Mouse (Mus musculus) CH12.LX (cell line): ENCODE measurements around the gene Mtcp1. TPM values are rescaled to one million over a fixed set of nuclear protein-coding genes. Genes with fewer than 3 reads are reported as not detected.

Source experiments
- DNase-seq: peaks from one replicate; pipeline ENCODE4 v3.0.0-alpha.2; 2013; ENCODE audit errors: extremely low read depth
- H3K27ac ChIP-seq: 2 replicates; pipeline ENCODE4 v1.5.1; 2012; ENCODE audit warnings: low read depth, mild to moderate bottlenecking, control low read depth, moderate library complexity; ENCODE audit not compliant: insufficient read depth
- H3K27me3 ChIP-seq: replicated peaks from 2 replicates; pipeline ENCODE3; 2012; ENCODE audit warnings: inconsistent platforms
- H3K36me3 ChIP-seq, 2 experiments: replicated peaks in 1 of 2; 2 replicates each; pipeline versions ENCODE3 to v1.6.1; 2012; ENCODE audit warnings: inconsistent platforms in 1 of 2, low read length in 1 of 2, mild to moderate bottlenecking in 1 of 2, mixed read lengths in 1 of 2, moderate library complexity in 1 of 2; ENCODE audit not compliant: control insufficient read depth in 1 of 2, insufficient read depth in 1 of 2
- H3K4me1 ChIP-seq, 2 experiments: 2 replicates each; pipeline ENCODE4 v1.6.1; 2012; ENCODE audit warnings: inconsistent platforms in 1 of 2, moderate library complexity in 1 of 2; ENCODE audit not compliant: insufficient read depth in 2 of 2, control insufficient read depth in 1 of 2
- H3K4me2 ChIP-seq: 2 replicates; pipeline ENCODE4 v1.6.1; 2012; ENCODE audit warnings: low read depth, mild to moderate bottlenecking, control low read depth; ENCODE audit not compliant: poor library complexity, insufficient read depth, severe bottlenecking
- H3K4me3 ChIP-seq, 3 experiments: fragments of 150-350 bp in 1 of 3; sonication (generic) in 1 of 3; replicated peaks in 1 of 3; 2 replicates each; pipeline versions ENCODE3 to v1.5.1; 2011 to 2012; ENCODE audit warnings: low read depth in 2 of 3, low read length in 2 of 3, mild to moderate bottlenecking in 2 of 3, moderate library complexity in 2 of 3, control low read depth in 1 of 3, improper control_type of control experiment in 1 of 3, inconsistent platforms in 1 of 3, mixed read lengths in 1 of 3; ENCODE audit not compliant: poor library complexity in 1 of 3
- H3K79me2 ChIP-seq: replicated peaks from 2 replicates; pipeline ENCODE4 v1.6.1; 2012; ENCODE audit warnings: mild to moderate bottlenecking, moderate library complexity; ENCODE audit not compliant: control insufficient read depth, poor library complexity, insufficient read depth, severe bottlenecking; ENCODE audit errors: extremely low read depth
- H3K9ac ChIP-seq: 2 replicates; pipeline ENCODE4 v1.6.1; 2012; ENCODE audit warnings: low read depth, mild to moderate bottlenecking, control low read depth, moderate library complexity; ENCODE audit not compliant: insufficient read depth
- H3K9me3 ChIP-seq: replicated peaks from 2 replicates; pipeline ENCODE3; 2012; ENCODE audit warnings: low read length, inconsistent platforms, mixed read lengths
- BHLHE40 ChIP-seq: IDR thresholded peaks from 2 replicates; pipeline ENCODE4 v1.6.1; 2011; ENCODE audit warnings: mild to moderate bottlenecking, low read depth, low read length, improper control_type of control experiment
- CHD1 ChIP-seq: IDR thresholded peaks from 2 replicates; pipeline ENCODE4 v1.6.1; 2012; ENCODE audit warnings: low read depth, low read length, improper control_type of control experiment, inconsistent platforms
- ELF1 ChIP-seq: IDR thresholded peaks from 2 replicates; pipeline ENCODE4 v1.6.1; 2014; ENCODE audit warnings: low read depth, mild to moderate bottlenecking, inconsistent platforms, low read length, improper control_type of control experiment
- EP300 ChIP-seq: IDR thresholded peaks from 2 replicates; pipeline ENCODE4 v1.6.1; 2011; ENCODE audit warnings: low read length, improper control_type of control experiment
- ETS1 ChIP-seq: conservative IDR thresholded peaks from 2 replicates; pipeline ENCODE4 v1.6.1; 2012; ENCODE audit warnings: low read depth, mild to moderate bottlenecking, inconsistent platforms, low read length, improper control_type of control experiment, moderate library complexity
- GABPA ChIP-seq: IDR thresholded peaks from 2 replicates; pipeline ENCODE4 v1.6.1; 2012; ENCODE audit warnings: low read depth, low read length, improper control_type of control experiment, inconsistent platforms; ENCODE audit not compliant: insufficient replicate concordance
- HCFC1 ChIP-seq: IDR thresholded peaks from 2 replicates; pipeline ENCODE4 v1.6.1; 2012; ENCODE audit warnings: low read depth, mild to moderate bottlenecking, inconsistent platforms, low read length, improper control_type of control experiment
- IRF4 ChIP-seq: IDR thresholded peaks from 2 replicates; pipeline ENCODE4 v1.6.1; 2014; ENCODE audit warnings: low read depth, mild to moderate bottlenecking, inconsistent platforms, low read length, improper control_type of control experiment
- JUN ChIP-seq: IDR thresholded peaks from 2 replicates; pipeline ENCODE4 v1.6.1; 2011; ENCODE audit warnings: low read depth, mild to moderate bottlenecking, low read length, improper control_type of control experiment, moderate library complexity; ENCODE audit not compliant: insufficient read depth
- JUND ChIP-seq: conservative IDR thresholded peaks from 2 replicates; pipeline ENCODE4 v1.6.1; 2011; ENCODE audit warnings: low read depth, low read length, improper control_type of control experiment
- MAFK ChIP-seq: IDR thresholded peaks from 2 replicates; pipeline ENCODE4 v1.6.1; 2011; ENCODE audit warnings: low read length, improper control_type of control experiment; ENCODE audit not compliant: insufficient replicate concordance
- MEF2A ChIP-seq: IDR thresholded peaks from 2 replicates; pipeline ENCODE4 v1.6.1; 2014; ENCODE audit warnings: low read depth, mild to moderate bottlenecking, inconsistent platforms, low read length, improper control_type of control experiment, borderline replicate concordance
- MXI1 ChIP-seq: IDR thresholded peaks from 2 replicates; pipeline ENCODE4 v1.6.1; 2011; ENCODE audit warnings: mild to moderate bottlenecking, low read depth, low read length, improper control_type of control experiment
- MYC ChIP-seq: IDR thresholded peaks from 2 replicates; pipeline ENCODE4 v1.6.1; 2011; ENCODE audit warnings: low read depth, mild to moderate bottlenecking, improper control_type of control experiment, low read length
- NELFE ChIP-seq: IDR thresholded peaks from 2 replicates; pipeline ENCODE4 v1.6.1; 2011; ENCODE audit warnings: low read depth, low read length, improper control_type of control experiment
- NRF1 ChIP-seq: IDR thresholded peaks from 2 replicates; pipeline ENCODE4 v1.6.1; 2014; ENCODE audit warnings: low read depth, mild to moderate bottlenecking, inconsistent platforms, low read length, improper control_type of control experiment, moderate library complexity
- RAD21 ChIP-seq: IDR thresholded peaks from 2 replicates; pipeline ENCODE4 v1.6.1; 2011; ENCODE audit warnings: low read depth, mild to moderate bottlenecking, low read length, improper control_type of control experiment, moderate library complexity
- RCOR1 ChIP-seq: conservative IDR thresholded peaks from 2 replicates; pipeline ENCODE4 v1.6.1; 2012; ENCODE audit warnings: low read depth, mild to moderate bottlenecking, inconsistent platforms, low read length, improper control_type of control experiment
- SIN3A ChIP-seq: IDR thresholded peaks from 2 replicates; pipeline ENCODE4 v1.6.1; 2012; ENCODE audit warnings: low read length, improper control_type of control experiment, inconsistent platforms
- TBP ChIP-seq: conservative IDR thresholded peaks from 2 replicates; pipeline ENCODE4 v1.6.1; 2011; ENCODE audit warnings: low read depth, low read length, improper control_type of control experiment
- USF1 ChIP-seq: IDR thresholded peaks from 2 replicates; pipeline ENCODE4 v1.6.1; 2014; ENCODE audit warnings: low read depth, mild to moderate bottlenecking, inconsistent platforms, low read length, improper control_type of control experiment
- USF2 ChIP-seq: conservative IDR thresholded peaks from 2 replicates; pipeline ENCODE4 v1.6.1; 2011; ENCODE audit warnings: low read depth, low read length, improper control_type of control experiment
- ZNF384 ChIP-seq: IDR thresholded peaks from 2 replicates; pipeline ENCODE4 v1.6.1; 2012; ENCODE audit warnings: low read depth, low read length, improper control_type of control experiment, inconsistent platforms
- dilution Hi-C: fragments of 300-500 bp; cut with MboI; formaldehyde crosslinking; loops from 2 replicates; pipeline ENCODE4 v1.14.3; 2020; ENCODE audit warnings: low sequenced_read_pairs; ENCODE audit not compliant: extremely low pct_unique_long_range_greater_than_20kb, extremely low pct_ligation_motif_present
- in situ Hi-C: fragments of 300-500 bp; cut with MboI; formaldehyde crosslinking; loops from 3 replicates; pipeline ENCODE4 v1.14.3; 2019; ENCODE audit warnings: low sequenced_read_pairs, low pct_ligation_motif_present, low pct_unique_long_range_greater_than_20kb, mixed read lengths
- polyA plus RNA-seq: library from polyadenylated mRNA; unstranded; fragments of >175 nt; gene quantifications from 2 replicates; pipeline ENCODE4 v1.2.1, GENCODE M21; 2012; ENCODE audit warnings: low read depth; ENCODE audit not compliant: insufficient read length
- total RNA-seq, 2 experiments: library from RNA; depleted of rRNA; stranded (reverse); fragments of 300-350 nt in 1 of 2; fragments of >200 nt in 1 of 2; gene quantifications; 2 replicates each; pipeline ENCODE4 v1.2.3; 2012 to 2014

The Mtcp1 gene
- total and polyA plus RNA-seq, 3 experiments, result 4.5 to 7.3 (median 6.7) TPM

- H3K9me3 ChIP-seq, result no peaks in the 10 kb centered on the region
- H3K27me3 ChIP-seq, result no peaks in the 10 kb centered on the region
- TF ChIP-seq MEF2A (no peak), MXI1 (no peak), IRF4 (no peak), MAFK (no peak), MYC (no peak), USF2 (no peak), ELF1 (no peak), RAD21 (no peak), NELFE (no peak), CHD1 (no peak), JUND (no peak)
- in situ Hi-C loops (no loop called here), dilution Hi-C loops (no loop called here)
- H3K9ac ChIP-seq, result no peak overlapping the region
- H3K4me2 ChIP-seq, result no peak overlapping the region
- H3K4me1 ChIP-seq, result no peaks in the 10 kb centered on the region
- no peaks in the 10 kb centered on the region for H3K79me2 ChIP-seq
- DNase-seq, result no peak
- peaks cover 0 to 9% of the 10 kb centered on the region in 2 experiments for H3K36me3 ChIP-seq
- no peak overlapping the region for H3K4me3 ChIP-seq
- no peak overlapping the region for H3K27ac ChIP-seq
Measured at GRCm38 (mm10) chrX:75403350-75403749, 13.0 kb downstream of the Mtcp1 start.

DNA sequence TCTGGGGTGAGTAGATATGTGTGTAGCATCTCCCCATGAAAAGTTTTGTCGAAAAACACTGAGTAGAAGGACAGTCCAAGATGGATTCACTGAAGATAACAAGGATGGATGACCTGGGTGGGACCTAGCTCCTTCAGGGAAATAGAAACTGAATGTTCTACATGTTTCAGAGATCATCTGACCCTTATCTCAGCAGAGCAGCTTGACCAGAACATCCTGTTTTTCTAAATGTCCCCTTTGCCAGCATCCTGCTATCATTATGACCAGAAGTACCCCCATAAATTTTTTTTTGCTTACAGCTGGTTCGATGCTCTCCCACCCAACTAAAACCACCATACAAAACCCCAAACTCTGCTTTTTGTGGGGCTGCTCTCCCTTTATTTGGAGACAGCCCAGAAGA is 13.7 kb downstream of the Mtcp1 start:
- TF ChIP-seq TBP (no peak), ELF1 (no peak), BHLHE40 (no peak), MYC (no peak), JUN (no peak), CHD1 (no peak), NELFE (no peak), GABPA (no peak), HCFC1 (no peak), ZNF384 (no peak), RCOR1 (no peak), EP300 (no peak), ETS1 (no peak), USF1 (no peak), USF2 (no peak), RAD21 (no peak), SIN3A (no peak), MXI1 (no peak), NRF1 (no peak), MAFK (no peak)
- TF ChIP-seq, all 38 proteins: peak for 0
- Histone ChIP-seq H3K36me3 (peaks cover 0 to 9% of the 10 kb centered on the region in 2 experiments), H3K27ac (no peak overlapping the region), H3K9me3 (no peaks in the 10 kb centered on the region), H3K79me2 (no peaks in the 10 kb centered on the region), H3K4me1 (no peaks in the 10 kb centered on the region), H3K4me2 (no peak overlapping the region), H3K27me3 (no peaks in the 10 kb centered on the region), H3K4me3 (no peak overlapping the region), H3K9ac (no peak overlapping the region)
- DNase-seq, result no peak
- in situ Hi-C loops (no loop called here), dilution Hi-C loops (no loop called here)
